In genomic region chr11:40775315-40776269, GRCm38 (mm10) we compare ENCODE assay signal across 8 mouse cellular contexts. TPM values are rescaled to one million over a fixed set of nuclear protein-coding genes. Genes with fewer than 3 reads are reported as not detected.
DNase-seq lines count a peak whose midpoint lies in the region; ATAC-seq and TF ChIP-seq lines count a peak whose summit lies in the region.

No protein-coding gene starts in this region.

- no peaks in the 10 kb centered on the region for H3K9me3 ChIP-seq in hindbrain, embryonic 14.5 days (ENCODE audit: control insufficient read depth, low read length)
- H3K9me3 ChIP-seq in hindbrain, embryonic 10.5 days = no peaks in the 10 kb centered on the region
- H3K9me3 ChIP-seq in MEL (replicated peaks; ENCODE audit: insufficient read depth, low read length) = no peaks in the 10 kb centered on the region
- no peaks in the 10 kb centered on the region for H3K9me3 ChIP-seq in stomach, postnatal 0 days (ENCODE audit: control insufficient read depth, low read length)

- H3K4me1 ChIP-seq in hindbrain, embryonic 14.5 days (replicated peaks; ENCODE audit: control insufficient read depth, insufficient read depth, low read length) = no peaks in the 10 kb centered on the region
- no peaks in the 10 kb centered on the region for H3K4me1 ChIP-seq in hindbrain, embryonic 10.5 days (replicated peaks)
- H3K4me1 ChIP-seq in MEL (ENCODE audit: control insufficient read depth in 1 of 2, insufficient read depth in 2 of 2, low read length in 2 of 2) = no peaks in the 10 kb centered on the region
- H3K4me1 ChIP-seq in cortical plate, adult 2 months (ENCODE audit: control insufficient read depth, insufficient read depth, low read length) = peaks cover 3% of the 10 kb centered on the region; the same call in 1 of the 2 replicates
- H3K4me1 ChIP-seq in stomach, postnatal 0 days (replicated peaks; ENCODE audit: control insufficient read depth, insufficient read depth) = no peaks in the 10 kb centered on the region

- no peak for TF ChIP-seq EP300 in MEL (IDR thresholded peaks at IDR 0.05; ENCODE audit: low read depth in 1 of 2, low read length in 2 of 2)
- TF ChIP-seq EP300 in stomach, postnatal 0 days (optimal IDR thresholded peaks at IDR 0.05) = no peak

- no peak for ATAC-seq in hindbrain, embryonic 14.5 days (ENCODE audit: low FRiP score)
- ATAC-seq in stomach, postnatal 0 days (ENCODE audit: low FRiP score, low TSS enrichment) = no peak
- no peak for ATAC-seq in monocyte, adult 5-6 weeks (replicated peaks; ENCODE audit: insufficient number of reproducible peaks, low FRiP score, low TSS enrichment, poor library complexity, severe bottlenecking)

- WGBS in hindbrain, embryonic 14.5 days = 57% methylated on average over 12 of the region's 12 CpGs
- WGBS in hindbrain, embryonic 10.5 days = 57% methylated on average over 12 of the region's 12 CpGs
- 42% methylated on average over 12 of the region's 12 CpGs for WGBS in stomach, postnatal 0 days

- H3K79me2 ChIP-seq in MEL (ENCODE audit: control insufficient read depth, insufficient read depth, low read length, poor library complexity) = no peaks in the 10 kb centered on the region

- H3K27me3 ChIP-seq in hindbrain, embryonic 14.5 days (ENCODE audit: control insufficient read depth, insufficient read depth, low read length) = no peaks in the 10 kb centered on the region
- H3K27me3 ChIP-seq in hindbrain, embryonic 10.5 days (ENCODE audit: insufficient read depth, poor library complexity, severe bottlenecking) = no peaks in the 10 kb centered on the region
- peaks cover 7% of the 10 kb centered on the region in 2 experiments; a peak in 3 of 4 replicates for H3K27me3 ChIP-seq in MEL (ENCODE audit: control insufficient read depth in 1 of 2, insufficient read depth in 2 of 2, low read length in 2 of 2)
- no peaks in the 10 kb centered on the region for H3K27me3 ChIP-seq in stomach, postnatal 0 days (ENCODE audit: control insufficient read depth, insufficient read depth, low read length)

- no peak overlapping the region for H3K27ac ChIP-seq in hindbrain, embryonic 14.5 days
- no peak overlapping the region for H3K27ac ChIP-seq in hindbrain, embryonic 10.5 days
- H3K27ac ChIP-seq in MEL (ENCODE audit: control insufficient read depth, low read depth, low read length) = no peak overlapping the region
- no peak overlapping the region for H3K27ac ChIP-seq in cortical plate, adult 2 months (ENCODE audit: insufficient read depth, low read length)
- no peak overlapping the region for H3K27ac ChIP-seq in stomach, postnatal 0 days (replicated peaks)

- peak; percentile 92 for TF ChIP-seq RAD21 in MEL (IDR thresholded peaks at IDR 0.05; ENCODE audit: low read depth, low read length)

- peak in 2 of 3 experiments; percentile 65 to 90; a peak in 4 of 6 replicates for TF ChIP-seq CTCF in MEL (IDR thresholded peaks at IDR 0.05 in 2 of 3, conservative IDR thresholded peaks at IDR 0.05 in 1 of 3; ENCODE audit: control insufficient read depth in 1 of 3, insufficient read depth in 1 of 3, low read depth in 2 of 3, low read length in 3 of 3, poor library complexity in 1 of 3, severe bottlenecking in 1 of 3)
- TF ChIP-seq CTCF in cortical plate, adult 2 months (IDR thresholded peaks at IDR 0.05; ENCODE audit: extremely low read depth, insufficient read depth, low read length) = peak; percentile 33; the same call in 1 of the 2 replicates
- TF ChIP-seq CTCF in stomach, postnatal 0 days (IDR thresholded peaks at IDR 0.05; ENCODE audit: low read depth) = peak; percentile 86

- no peak overlapping the region for H3K4me3 ChIP-seq in hindbrain, embryonic 14.5 days (replicated peaks; ENCODE audit: low read length)
- no peak overlapping the region for H3K4me3 ChIP-seq in hindbrain, embryonic 10.5 days
- peak overlapping the region; percentile 19 to 22; a peak in 3 of 4 replicates for H3K4me3 ChIP-seq in MEL (ENCODE audit: control insufficient read depth in 1 of 2, insufficient read depth in 1 of 2, low read depth in 2 of 2, low read length in 2 of 2)
- no peak overlapping the region for H3K4me3 ChIP-seq in cortical plate, adult 2 months (ENCODE audit: insufficient read depth, low read length)
- no peak overlapping the region for H3K4me3 ChIP-seq in stomach, postnatal 0 days (ENCODE audit: low read depth, low read length)

- TF ChIP-seq POLR2A in MEL (IDR thresholded peaks at IDR 0.05; ENCODE audit: control insufficient read depth in 1 of 2, insufficient read depth in 1 of 2, low read depth in 1 of 2, low read length in 2 of 2, poor library complexity in 1 of 2) = no peak
- TF ChIP-seq POLR2A in cortical plate, adult 2 months (IDR thresholded peaks at IDR 0.05; ENCODE audit: extremely low read depth, insufficient read depth, low read length) = no peak

- H3K9ac ChIP-seq in hindbrain, embryonic 14.5 days = no peak overlapping the region
- peak overlapping the region; percentile 24 for H3K9ac ChIP-seq in MEL (ENCODE audit: control insufficient read depth, low read depth, low read length, poor library complexity, severe bottlenecking)
- no peak overlapping the region for H3K9ac ChIP-seq in stomach, postnatal 0 days (ENCODE audit: low read length)

- peak; percentile 84 for DNase-seq in hindbrain, embryonic 14.5 days (ENCODE audit: low spot score)
- no peak for DNase-seq in hindbrain, embryonic 10.5 days (ENCODE audit: low spot score)
- DNase-seq in MEL (ENCODE audit: low read depth, low spot score) = peak; percentile 83
- DNase-seq in kidney, postnatal 10 days = peak; percentile 37
- no peak for DNase-seq in stomach, postnatal 0 days (ENCODE audit: low spot score)
- DNase-seq in spleen, adult 12 weeks (ENCODE audit: low spot score) = no peak

- no peak overlapping the region for H3K4me2 ChIP-seq in hindbrain, embryonic 14.5 days (replicated peaks)
- H3K4me2 ChIP-seq in stomach, postnatal 0 days (replicated peaks; ENCODE audit: low read depth) = 0 out of 2 replicates have a peak overlapping the region, but pooled peaks have one; percentile 25

- no peaks in the 10 kb centered on the region for H3K36me3 ChIP-seq in hindbrain, embryonic 14.5 days (replicated peaks; ENCODE audit: control insufficient read depth, insufficient read depth)
- no peaks in the 10 kb centered on the region for H3K36me3 ChIP-seq in hindbrain, embryonic 10.5 days
- peaks cover 0 to 2% of the 10 kb centered on the region in 2 experiments; a peak in 1 of 4 replicates for H3K36me3 ChIP-seq in MEL (ENCODE audit: control insufficient read depth in 1 of 2, insufficient read depth in 2 of 2, low read length in 2 of 2)
- no peaks in the 10 kb centered on the region for H3K36me3 ChIP-seq in stomach, postnatal 0 days (ENCODE audit: control insufficient read depth, insufficient read depth, low read length)

TF ChIP-seq in MEL, 35 proteins besides CTCF, POLR2A, EP300 and RAD21:
- TF ChIP-seq ELF1 (IDR thresholded peaks at IDR 0.05; ENCODE audit: low read depth, low read length) (peak; percentile 31; the same call in 1 of the 2 replicates), TCF12 (IDR thresholded peaks at IDR 0.05; ENCODE audit: low read depth, low read length) (no peak), BHLHE40 (IDR thresholded peaks at IDR 0.05; ENCODE audit: borderline replicate concordance, low read depth, low read length) (no peak), GABPA (IDR thresholded peaks at IDR 0.05; ENCODE audit: low read depth, low read length) (no peak), POLR2AphosphoS2 (IDR thresholded peaks at IDR 0.05; ENCODE audit: low read length) (no peak), SMC3 (IDR thresholded peaks at IDR 0.05; ENCODE audit: low read depth, low read length) (peak; percentile 76), POLR2AphosphoS5 (IDR thresholded peaks at IDR 0.05; ENCODE audit: borderline replicate concordance, low read depth, low read length) (no peak), ZNF384 (IDR thresholded peaks at IDR 0.05; ENCODE audit: low read depth, low read length) (no peak), MYC (IDR thresholded peaks at IDR 0.05; ENCODE audit: low read depth, low read length) (no peak), MAX (IDR thresholded peaks at IDR 0.05; ENCODE audit: low read length) (no peak), GATA1 (IDR thresholded peaks at IDR 0.05; ENCODE audit: low read depth, low read length) (no peak), ZC3H11A (IDR thresholded peaks at IDR 0.05; ENCODE audit: low read depth, low read length) (peak; percentile 60; the same call in 1 of the 2 replicates), KAT2A (conservative IDR thresholded peaks at IDR 0.05; ENCODE audit: low read depth, low read length) (no peak)

RNA-seq across cellular contexts. Expression of gene Ccng1, which starts 20.5 kb away (rescaled TPM):
- polyA plus RNA-seq in hindbrain, embryonic 14.5 days (2014; fragmentation: Nextera tagmentation; extraction: Ambion mirVana) = 42.9 and 53.6 TPM in 2 replicates
- 35.5 and 37.2 TPM in 2 replicates for polyA plus RNA-seq in hindbrain, embryonic 10.5 days (2016; fragmentation: Nextera tagmentation; extraction: Ambion mirVana)
- 40.1 and 42.8 TPM in 2 replicates for total RNA-seq in MEL (2012; rRNA removed)
- polyA plus RNA-seq in MEL (2012; ENCODE audit: insufficient read depth in 1 of 2, insufficient read length in 2 of 2, low read depth in 1 of 2, low replicate concordance in 2 of 2, missing spikeins in 1 of 2) = 100 to 1,000 TPM in 1 of 2 experiments, 10 to 100 TPM in 1; 23.5 to 165 TPM
- 43.5 and 46.8 TPM in 2 replicates for polyA plus RNA-seq in cortical plate, adult 2 months (2012; rRNA removed)
- 32.1 and 33.5 TPM in 2 replicates for polyA plus RNA-seq in stomach, postnatal 0 days (2015; fragmentation: Nextera tagmentation; extraction: Ambion mirVana)
- total RNA-seq in monocyte, adult 5-6 weeks (2017) = 70.3 to 89.6 TPM (median 85.1 TPM) in 3 replicates

RNA-seq across cellular contexts. Expression of gene Nudcd2, which starts 42.1 kb away (rescaled TPM):
- polyA plus RNA-seq in hindbrain, embryonic 14.5 days (2014; fragmentation: Nextera tagmentation; extraction: Ambion mirVana) = 59.2 and 59.9 TPM in 2 replicates
- polyA plus RNA-seq in hindbrain, embryonic 10.5 days (2016; fragmentation: Nextera tagmentation; extraction: Ambion mirVana) = 162 and 193 TPM in 2 replicates
- total RNA-seq in MEL (2012; rRNA removed) = 162 and 171 TPM in 2 replicates
- 100 to 1,000 TPM; 154 to 176 TPM for polyA plus RNA-seq in MEL (2012; ENCODE audit: insufficient read depth in 1 of 2, insufficient read length in 2 of 2, low read depth in 1 of 2, low replicate concordance in 2 of 2, missing spikeins in 1 of 2)
- polyA plus RNA-seq in cortical plate, adult 2 months (2012; rRNA removed) = 24.0 and 26.4 TPM in 2 replicates
- polyA plus RNA-seq in stomach, postnatal 0 days (2015; fragmentation: Nextera tagmentation; extraction: Ambion mirVana) = 79.8 and 83.1 TPM in 2 replicates
- 16.8 to 31.9 TPM (median 27.7 TPM) in 3 replicates for total RNA-seq in monocyte, adult 5-6 weeks (2017)

RNA-seq across cellular contexts. Expression of gene Hmmr, which starts 42.4 kb away (rescaled TPM):
- polyA plus RNA-seq in hindbrain, embryonic 14.5 days (2014; fragmentation: Nextera tagmentation; extraction: Ambion mirVana) = 6.9 and 7.2 TPM in 2 replicates
- polyA plus RNA-seq in hindbrain, embryonic 10.5 days (2016; fragmentation: Nextera tagmentation; extraction: Ambion mirVana) = 40.5 and 53.6 TPM in 2 replicates
- total RNA-seq in MEL (2012; rRNA removed) = 55.6 and 72.1 TPM in 2 replicates
- polyA plus RNA-seq in MEL (2012; ENCODE audit: insufficient read depth in 1 of 2, insufficient read length in 2 of 2, low read depth in 1 of 2, low replicate concordance in 2 of 2, missing spikeins in 1 of 2) = 10 to 100 TPM; 40.6 to 74.5 TPM
- polyA plus RNA-seq in cortical plate, adult 2 months (2012; rRNA removed) = 0.68 and 0.75 TPM in 2 replicates
- polyA plus RNA-seq in stomach, postnatal 0 days (2015; fragmentation: Nextera tagmentation; extraction: Ambion mirVana) = 7.9 and 11.5 TPM in 2 replicates
- total RNA-seq in monocyte, adult 5-6 weeks (2017) = 0.58 to 1.9 TPM in 2 of 3 replicates, not detected in the other

Comparison
In these comparisons a context has a peak if more than half of its experiments do, and no peak if none do; other contexts are left out.
1. DNase-seq: peak in hindbrain, embryonic 14.5 days (single experiment), MEL (single experiment) and kidney, postnatal 10 days (single experiment); none in hindbrain, embryonic 10.5 days (single experiment), stomach, postnatal 0 days (single experiment) and spleen, adult 12 weeks (single experiment).
2. H3K4me3 ChIP-seq: peak in MEL (2 of 2); none in hindbrain, embryonic 14.5 days (single experiment), hindbrain, embryonic 10.5 days (single experiment), cortical plate, adult 2 months (single experiment) and stomach, postnatal 0 days (single experiment).
3. CTCF ChIP-seq: peak in every context shown above with its lines; median percentile 86 in stomach, postnatal 0 days; 78 in MEL; 33 in cortical plate, adult 2 months.